Mouse (Mus musculus): Measurements from ENCODE around the gene Cd101. TPM values are rescaled to one million over a fixed set of nuclear protein-coding genes. Genes with fewer than 3 reads are reported as not detected.

Cd101 gene
- polyA plus RNA-seq, 1 experiment from 2014 or later = 0.05 TPM

DNA sequence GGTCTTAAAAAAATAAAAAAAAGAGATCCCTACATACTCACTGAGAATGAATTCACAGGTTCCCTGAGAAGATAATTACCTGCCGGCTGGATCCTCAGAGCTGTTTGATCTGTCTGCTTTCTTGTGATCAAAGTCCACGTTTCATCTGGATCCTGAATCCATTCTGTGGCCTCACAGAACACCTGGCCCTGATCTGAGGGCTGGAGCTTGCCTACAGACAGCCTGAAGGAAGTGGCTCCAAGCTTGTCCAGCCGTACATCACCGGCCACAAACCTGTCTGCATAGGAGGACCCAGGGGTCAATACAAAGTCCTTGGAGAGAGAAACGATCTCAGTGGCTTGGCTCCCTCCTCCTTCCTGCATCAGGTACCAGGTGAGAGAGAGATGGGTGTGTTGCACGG is 10.9 kb downstream of the Cd101 start:
- no peaks in the 10 kb centered on the region for H3K27me3 ChIP-seq (ENCODE audit: control insufficient read depth, insufficient read depth, low read length)
- H3K36me3 ChIP-seq (ENCODE audit: control insufficient read depth, insufficient read depth, low read length) = no peaks in the 10 kb centered on the region
- no peak overlapping the region for H3K27ac ChIP-seq (replicated peaks; ENCODE audit: low read depth, low read length)
- H3K4me3 ChIP-seq (ENCODE audit: low read depth, low read length) = no peak overlapping the region
- ATAC-seq (ENCODE audit: insufficient number of reproducible peaks, low FRiP score, low TSS enrichment, low read depth) (no peak), DNase-seq (ENCODE audit: low spot score) (no peak)
- WGBS = 81% methylated on average over 6 of the region's 6 CpGs
- H3K4me2 ChIP-seq (ENCODE audit: low read depth, severe bottlenecking) = no peak overlapping the region
- H3K4me1 ChIP-seq (ENCODE audit: control insufficient read depth, insufficient read depth, low read length) = no peaks in the 10 kb centered on the region
- H3K9ac ChIP-seq (ENCODE audit: low read length) = no peak overlapping the region
- H3K9me3 ChIP-seq (ENCODE audit: control insufficient read depth, low read length) = no peaks in the 10 kb centered on the region

DNA sequence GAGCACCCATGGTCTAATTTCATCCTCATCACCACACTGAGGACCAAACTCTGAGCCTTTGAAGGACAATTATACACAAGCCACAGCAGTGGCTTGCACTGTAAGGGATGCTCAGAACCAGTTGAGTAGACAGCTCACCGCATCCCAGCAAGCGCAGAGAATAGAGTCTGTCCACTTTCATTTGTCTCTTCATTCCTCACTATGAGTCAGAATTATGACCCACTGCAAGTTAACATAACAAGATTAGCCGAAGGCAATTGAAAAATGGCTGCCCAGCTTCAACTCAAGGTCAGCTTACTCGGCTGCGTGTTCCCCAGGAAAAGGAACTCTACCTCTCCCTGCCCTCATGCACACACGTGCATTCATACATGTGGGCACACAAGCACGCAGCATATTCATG is 13.3 kb downstream of the Cd101 start:
- Histone ChIP-seq H3K4me2 (ENCODE audit: low read depth, severe bottlenecking) (no peak overlapping the region), H3K9ac (ENCODE audit: low read length) (no peak overlapping the region), H3K36me3 (ENCODE audit: control insufficient read depth, insufficient read depth, low read length) (no peaks in the 10 kb centered on the region), H3K9me3 (ENCODE audit: control insufficient read depth, low read length) (no peaks in the 10 kb centered on the region), H3K27me3 (ENCODE audit: control insufficient read depth, insufficient read depth, low read length) (no peaks in the 10 kb centered on the region), H3K27ac (replicated peaks; ENCODE audit: low read depth, low read length) (no peak overlapping the region), H3K4me1 (ENCODE audit: control insufficient read depth, insufficient read depth, low read length) (peaks cover 8% of the 10 kb centered on the region), H3K4me3 (ENCODE audit: low read depth, low read length) (no peak overlapping the region)
- 91% methylated on average over 7 of the region's 7 CpGs for WGBS
- no peak for DNase-seq (ENCODE audit: low spot score)
- ATAC-seq (ENCODE audit: insufficient number of reproducible peaks, low FRiP score, low TSS enrichment, low read depth) = no peak

DNA sequence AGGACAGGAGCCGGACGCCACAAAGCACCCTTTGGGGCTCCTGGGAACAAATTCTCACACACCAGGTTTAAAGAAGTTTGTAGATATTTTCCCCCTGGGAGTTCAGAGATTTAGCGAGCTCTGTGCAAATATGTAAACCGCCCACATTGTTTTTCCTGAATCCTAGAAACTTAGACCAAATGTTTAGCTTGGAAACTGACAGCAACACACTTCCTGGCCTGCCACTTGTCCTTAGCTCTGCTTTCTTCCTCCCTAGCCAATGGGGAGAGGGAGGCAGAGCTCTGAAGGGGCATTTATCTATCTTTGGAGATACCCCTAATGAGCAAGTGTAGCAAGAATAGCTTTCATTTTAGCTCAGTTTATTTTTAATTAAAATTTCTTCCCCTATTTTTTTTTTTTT is 14.1 kb downstream of the Cd101 start:
- H3K4me3 ChIP-seq (ENCODE audit: low read depth, low read length) = no peak overlapping the region
- no peaks in the 10 kb centered on the region for H3K9me3 ChIP-seq (ENCODE audit: control insufficient read depth, low read length)
- H3K4me1 ChIP-seq (ENCODE audit: control insufficient read depth, insufficient read depth, low read length) = peaks cover 8% of the 10 kb centered on the region
- DNase-seq (ENCODE audit: low spot score) = no peak
- H3K4me2 ChIP-seq (ENCODE audit: low read depth, severe bottlenecking) = no peak overlapping the region
- no peak overlapping the region for H3K27ac ChIP-seq (replicated peaks; ENCODE audit: low read depth, low read length)
- H3K9ac ChIP-seq (ENCODE audit: low read length) = no peak overlapping the region
- no peaks in the 10 kb centered on the region for H3K36me3 ChIP-seq (ENCODE audit: control insufficient read depth, insufficient read depth, low read length)
- no peak for ATAC-seq (ENCODE audit: insufficient number of reproducible peaks, low FRiP score, low TSS enrichment, low read depth)
- H3K27me3 ChIP-seq (ENCODE audit: control insufficient read depth, insufficient read depth, low read length) = no peaks in the 10 kb centered on the region
- 69% methylated on average over 4 of the region's 4 CpGs for WGBS

DNA sequence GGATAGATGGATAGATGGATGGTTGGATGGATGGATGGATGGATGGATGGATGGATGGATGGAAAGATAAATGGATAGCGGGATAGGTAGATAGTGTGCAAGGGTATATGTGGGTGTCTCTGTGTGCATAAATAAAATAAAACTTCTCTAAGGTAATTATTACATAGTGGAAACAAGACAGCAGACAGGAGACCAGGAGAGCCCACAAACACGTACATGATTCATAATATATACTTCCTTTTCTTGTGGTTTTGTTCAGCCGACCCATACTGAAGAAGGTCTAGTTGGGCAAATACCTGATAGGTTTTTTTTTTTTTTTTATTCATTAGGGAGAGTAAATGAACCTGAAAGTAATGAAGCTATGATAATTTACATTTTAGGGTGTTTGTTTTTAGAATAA is 15.8 kb downstream of the Cd101 start:
- H3K4me1 ChIP-seq (ENCODE audit: control insufficient read depth, insufficient read depth, low read length) = peaks cover 8% of the 10 kb centered on the region
- no peaks in the 10 kb centered on the region for H3K27me3 ChIP-seq (ENCODE audit: control insufficient read depth, insufficient read depth, low read length)
- H3K36me3 ChIP-seq (ENCODE audit: control insufficient read depth, insufficient read depth, low read length) = no peaks in the 10 kb centered on the region
- 93% methylated on average over 3 of the region's 3 CpGs for whole genome bisulfite sequencing
- no peaks in the 10 kb centered on the region for H3K9me3 ChIP-seq (ENCODE audit: control insufficient read depth, low read length)
- no peak overlapping the region for H3K9ac ChIP-seq (ENCODE audit: low read length)
- H3K4me2 ChIP-seq (ENCODE audit: low read depth, severe bottlenecking) = no peak overlapping the region
- no peak overlapping the region for H3K27ac ChIP-seq (replicated peaks; ENCODE audit: low read depth, low read length)
- DNase-seq (ENCODE audit: low spot score) (no peak), ATAC-seq (ENCODE audit: insufficient number of reproducible peaks, low FRiP score, low TSS enrichment, low read depth) (no peak)
- no peak overlapping the region for H3K4me3 ChIP-seq (ENCODE audit: low read depth, low read length)

DNA sequence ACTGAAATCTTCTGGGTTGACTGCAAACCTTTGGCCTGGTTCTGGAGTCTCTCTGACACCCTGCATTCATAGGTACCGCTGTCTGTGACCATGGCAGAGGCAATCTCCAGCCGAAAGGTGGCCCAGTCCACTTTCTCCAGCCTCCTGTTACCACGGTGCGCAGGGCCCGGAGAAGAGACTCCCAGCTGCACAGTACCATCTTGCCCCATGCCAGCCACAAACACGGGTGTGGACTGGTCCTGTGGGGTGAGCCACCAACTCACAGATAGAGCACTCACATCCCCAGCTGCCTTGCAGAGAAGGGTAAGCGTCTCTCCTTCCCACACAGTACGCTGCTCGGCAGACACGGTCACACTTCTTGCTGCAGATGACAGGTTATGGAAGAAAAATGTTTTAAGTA is 16.4 kb downstream of the Cd101 start:
- DNase-seq (ENCODE audit: low spot score) (no peak), ATAC-seq (ENCODE audit: insufficient number of reproducible peaks, low FRiP score, low TSS enrichment, low read depth) (no peak)
- WGBS = 96% methylated on average over 10 of the region's 10 CpGs
- Histone ChIP-seq H3K27me3 (ENCODE audit: control insufficient read depth, insufficient read depth, low read length) (no peaks in the 10 kb centered on the region), H3K36me3 (ENCODE audit: control insufficient read depth, insufficient read depth, low read length) (no peaks in the 10 kb centered on the region), H3K4me3 (ENCODE audit: low read depth, low read length) (no peak overlapping the region), H3K9ac (ENCODE audit: low read length) (no peak overlapping the region), H3K4me2 (ENCODE audit: low read depth, severe bottlenecking) (no peak overlapping the region), H3K27ac (replicated peaks; ENCODE audit: low read depth, low read length) (no peak overlapping the region), H3K4me1 (ENCODE audit: control insufficient read depth, insufficient read depth, low read length) (peaks cover 8% of the 10 kb centered on the region), H3K9me3 (ENCODE audit: control insufficient read depth, low read length) (no peaks in the 10 kb centered on the region)

DNA sequence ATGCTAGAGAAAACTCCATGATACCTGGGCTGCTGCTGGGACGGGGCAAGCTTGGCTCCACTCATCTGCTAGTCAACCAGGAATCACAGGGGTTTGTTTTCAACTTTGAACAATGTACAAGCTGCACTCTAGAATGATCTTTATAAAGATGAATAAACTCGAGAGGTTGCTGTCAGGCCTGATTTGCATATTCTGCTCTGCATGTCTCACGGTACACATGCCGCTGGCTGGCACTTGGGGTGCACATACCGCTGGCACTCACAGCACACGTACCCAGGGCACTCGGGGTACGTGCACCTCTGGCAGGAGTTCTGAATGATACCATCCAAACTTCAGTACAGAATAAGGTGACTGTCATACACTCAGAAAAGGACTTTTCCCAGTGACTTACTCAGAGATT is 16.8 kb downstream of the Cd101 start:
- Histone ChIP-seq H3K9ac (ENCODE audit: low read length) (no peak overlapping the region), H3K4me2 (ENCODE audit: low read depth, severe bottlenecking) (no peak overlapping the region), H3K4me3 (ENCODE audit: low read depth, low read length) (no peak overlapping the region), H3K4me1 (ENCODE audit: control insufficient read depth, insufficient read depth, low read length) (peaks cover 8% of the 10 kb centered on the region), H3K36me3 (ENCODE audit: control insufficient read depth, insufficient read depth, low read length) (no peaks in the 10 kb centered on the region), H3K27me3 (ENCODE audit: control insufficient read depth, insufficient read depth, low read length) (no peaks in the 10 kb centered on the region), H3K27ac (replicated peaks; ENCODE audit: low read depth, low read length) (no peak overlapping the region), H3K9me3 (ENCODE audit: control insufficient read depth, low read length) (no peaks in the 10 kb centered on the region)
- ATAC-seq (ENCODE audit: insufficient number of reproducible peaks, low FRiP score, low TSS enrichment, low read depth) (no peak), DNase-seq (ENCODE audit: low spot score) (no peak)
- 86% methylated on average over 8 of the region's 8 CpGs for WGBS

DNA sequence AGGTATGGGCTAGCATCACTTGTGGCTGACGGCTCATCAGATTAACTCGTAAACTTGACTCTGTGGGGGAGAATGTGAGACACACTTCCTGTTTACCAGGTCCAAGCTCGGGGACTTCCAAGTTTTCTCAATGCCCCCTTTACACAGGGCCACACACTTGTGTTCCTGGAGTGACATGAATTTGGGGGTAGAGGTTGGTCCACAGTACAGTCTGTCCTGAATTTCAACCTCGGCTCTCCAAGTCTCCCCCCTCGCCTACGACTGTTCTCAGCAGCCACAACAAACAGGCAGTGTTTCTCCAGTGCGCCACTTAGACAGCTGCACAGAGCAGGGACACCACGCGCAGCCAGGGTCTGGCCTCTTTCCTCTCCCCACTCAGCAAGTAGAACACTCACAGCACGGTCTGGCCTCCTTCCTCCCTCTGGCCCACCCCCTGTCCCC is 17.2 kb downstream of the Cd101 start:
- Histone ChIP-seq H3K4me1 (ENCODE audit: control insufficient read depth, insufficient read depth, low read length) (peaks cover 8% of the 10 kb centered on the region), H3K36me3 (ENCODE audit: control insufficient read depth, insufficient read depth, low read length) (no peaks in the 10 kb centered on the region), H3K4me2 (ENCODE audit: low read depth, severe bottlenecking) (no peak overlapping the region), H3K9ac (ENCODE audit: low read length) (no peak overlapping the region), H3K27me3 (ENCODE audit: control insufficient read depth, insufficient read depth, low read length) (no peaks in the 10 kb centered on the region), H3K9me3 (ENCODE audit: control insufficient read depth, low read length) (no peaks in the 10 kb centered on the region), H3K27ac (replicated peaks; ENCODE audit: low read depth, low read length) (no peak overlapping the region), H3K4me3 (ENCODE audit: low read depth, low read length) (no peak overlapping the region)
- ATAC-seq (ENCODE audit: insufficient number of reproducible peaks, low FRiP score, low TSS enrichment, low read depth) (no peak), DNase-seq (ENCODE audit: low spot score) (peak; percentile 38)
- WGBS = 50% methylated on average over 10 of the region's 10 CpGs

DNA sequence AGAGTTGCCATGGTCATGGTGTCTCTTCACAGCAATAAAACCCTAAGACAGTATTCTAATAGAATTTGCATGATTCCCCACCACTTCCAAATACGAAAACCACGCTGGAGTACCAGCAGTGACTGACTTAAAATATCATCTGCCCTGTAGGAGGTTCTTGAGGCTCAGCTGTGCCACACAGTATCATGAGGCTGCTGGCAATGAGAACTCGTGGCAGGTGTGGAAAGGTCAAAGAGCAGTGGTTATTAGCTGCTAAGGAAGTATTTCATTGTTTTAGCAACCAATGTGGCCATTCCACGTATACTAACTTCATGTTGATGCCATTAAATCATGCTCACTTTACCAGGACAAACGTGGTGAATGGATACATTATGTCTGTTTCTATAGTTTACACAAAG is 18.2 kb downstream of the Cd101 start:
- H3K9ac ChIP-seq (ENCODE audit: low read length) = no peak overlapping the region
- ATAC-seq (ENCODE audit: insufficient number of reproducible peaks, low FRiP score, low TSS enrichment, low read depth) (no peak), DNase-seq (ENCODE audit: low spot score) (no peak)
- H3K27ac ChIP-seq (replicated peaks; ENCODE audit: low read depth, low read length) = no peak overlapping the region
- H3K36me3 ChIP-seq (ENCODE audit: control insufficient read depth, insufficient read depth, low read length) = no peaks in the 10 kb centered on the region
- H3K27me3 ChIP-seq (ENCODE audit: control insufficient read depth, insufficient read depth, low read length) = no peaks in the 10 kb centered on the region
- H3K4me1 ChIP-seq (ENCODE audit: control insufficient read depth, insufficient read depth, low read length) = peaks cover 8% of the 10 kb centered on the region
- H3K4me3 ChIP-seq (ENCODE audit: low read depth, low read length) = no peak overlapping the region
- H3K4me2 ChIP-seq (ENCODE audit: low read depth, severe bottlenecking) = no peak overlapping the region
- no peaks in the 10 kb centered on the region for H3K9me3 ChIP-seq (ENCODE audit: control insufficient read depth, low read length)
- WGBS = 53% methylated on average over 5 of the region's 5 CpGs

DNA sequence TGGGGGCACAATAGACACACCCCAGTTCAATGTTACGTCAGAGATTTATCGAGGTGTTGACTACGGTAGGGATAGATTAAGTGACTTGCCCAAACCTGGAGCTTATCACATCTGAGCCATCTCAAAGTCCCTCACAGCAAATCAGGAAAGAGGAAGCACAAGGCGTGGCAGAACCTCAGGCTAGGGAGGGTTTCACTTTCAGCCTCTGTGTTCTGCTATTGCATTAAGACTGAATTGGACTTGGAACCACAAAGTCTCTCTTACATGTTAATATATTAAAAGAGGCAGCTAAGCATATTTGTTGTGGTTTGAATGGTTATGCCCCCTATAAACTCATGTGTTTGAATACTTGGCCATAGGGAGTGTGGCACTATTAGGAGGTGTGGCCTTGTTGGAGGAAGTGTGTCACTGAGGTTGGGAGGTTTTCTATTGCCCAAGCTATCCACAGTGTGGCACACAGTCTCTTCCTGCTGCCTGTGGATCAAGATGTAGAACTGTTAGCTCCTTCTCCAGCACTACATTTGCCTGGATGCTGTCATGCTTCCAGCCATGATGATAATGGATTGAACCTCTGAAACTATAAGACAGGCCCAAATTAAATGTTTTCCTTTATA is 18.7 kb downstream of the Cd101 start:
- ATAC-seq (ENCODE audit: insufficient number of reproducible peaks, low FRiP score, low TSS enrichment, low read depth) = no peak
- no peaks in the 10 kb centered on the region for H3K27me3 ChIP-seq (ENCODE audit: control insufficient read depth, insufficient read depth, low read length)
- no peak for DNase-seq (ENCODE audit: low spot score)
- 91% methylated on average over 4 of the region's 4 CpGs for WGBS
- no peaks in the 10 kb centered on the region for H3K36me3 ChIP-seq (ENCODE audit: control insufficient read depth, insufficient read depth, low read length)
- H3K9me3 ChIP-seq (ENCODE audit: control insufficient read depth, low read length) = no peaks in the 10 kb centered on the region
- no peak overlapping the region for H3K4me2 ChIP-seq (ENCODE audit: low read depth, severe bottlenecking)
- peaks cover 8% of the 10 kb centered on the region for H3K4me1 ChIP-seq (ENCODE audit: control insufficient read depth, insufficient read depth, low read length)
- no peak overlapping the region for H3K4me3 ChIP-seq (ENCODE audit: low read depth, low read length)
- no peak overlapping the region for H3K9ac ChIP-seq (ENCODE audit: low read length)
- no peak overlapping the region for H3K27ac ChIP-seq (replicated peaks; ENCODE audit: low read depth, low read length)

All from limb, embryonic 11.5 days (tissue).